Mouse (Mus musculus): ENCODE data around the gene Hsd3b1. TPM values are rescaled to one million over a fixed set of nuclear protein-coding genes. Genes with fewer than 3 reads are reported as not detected.

Gene Hsd3b1
- polyA plus RNA-seq, 1 experiment: 0.59 TPM

Other genes with a start within 250 kb of the Hsd3b1 start
- 1.1 TPM in 1 of 2 replicates, not detected in the other for gene Hsd3b5, start 229.5 kb downstream of the Hsd3b1 start, polyA plus RNA-seq (2012; ENCODE audit: insufficient read depth, low replicate concordance)
- gene Hsd3b2, start 135.3 kb downstream of the Hsd3b1 start, polyA plus RNA-seq (2012; ENCODE audit: insufficient read depth, low replicate concordance): not detected in 2 replicates
- gene Hsd3b3, start 96.7 kb downstream of the Hsd3b1 start, polyA plus RNA-seq (2012; ENCODE audit: insufficient read depth, low replicate concordance): 0.34 TPM in 1 of 2 replicates, not detected in the other
- 0.19 and 1.3 TPM in 2 replicates for gene Hsd3b6, start 45.4 kb downstream of the Hsd3b1 start, polyA plus RNA-seq (2012; ENCODE audit: insufficient read depth, low replicate concordance)
- not detected in 2 replicates for gene Hao2, start 33.4 kb upstream of the Hsd3b1 start, polyA plus RNA-seq (2012; ENCODE audit: insufficient read depth, low replicate concordance)

Data from megakaryocyte, embryonic 14.5 days (primary cell).